Comparison of ENCODE assay signal across 21 mouse cellular contexts in genomic region chr6:120675979-120676378, GRCm38 (mm10). TPM values are rescaled to one million over a fixed set of nuclear protein-coding genes. Genes with fewer than 3 reads are reported as not detected.
A peak's percentile ranks its signal among the peaks of the same experiment; 100 is the strongest.
DNase-seq lines count a peak whose midpoint lies in the region; TF ChIP-seq lines count a peak whose summit lies in the region.
"Had no signal": no experiment of that assay in that cellular context is flagged by ENCODE, and none has a peak within 500 bp of the region (broad histone marks: within the 10 kb centered on the region; RNA-seq: fewer than 3 reads in every experiment).

No protein-coding gene starts in this region.

- H3K9me3 ChIP-seq in ES-E14 (ENCODE audit: control insufficient read depth, insufficient read depth, low read depth, low read length) = no peaks in the 10 kb centered on the region
- H3K9me3 ChIP-seq: embryonic facial prominence, embryonic 10.5 days; embryonic facial prominence, embryonic 12.5 days; forebrain, embryonic 13.5 days; forebrain, embryonic 15.5 days had no signal

- intact Hi-C loops in heart, postnatal 14 days (cut with DNase I) = loop anchor here (2.0 kb wide), 1 partner anchor 137 kb away; no protein-coding TSS in a partner anchor

- no peaks in the 10 kb centered on the region for H3K36me3 ChIP-seq in ES-E14 (ENCODE audit: control insufficient read depth, insufficient read depth, low read length, poor library complexity, severe bottlenecking)
- H3K36me3 ChIP-seq: embryonic facial prominence, embryonic 10.5 days; embryonic facial prominence, embryonic 12.5 days; forebrain, embryonic 15.5 days had no signal

- in situ Hi-C loops in ES-E14 (cut with MboI; ENCODE audit: low sequenced_read_pairs in 2 of 2, unreplicated experiment in 2 of 2) = no loop called here

- H3K4me3 ChIP-seq in ES-E14 (ENCODE audit: insufficient read depth in 1 of 2, low read depth in 1 of 2, low read length in 2 of 2, poor library complexity in 1 of 2, severe bottlenecking in 1 of 2) = no peak overlapping the region
- H3K4me3 ChIP-seq: embryonic facial prominence, embryonic 10.5 days; embryonic facial prominence, embryonic 12.5 days; forebrain, embryonic 13.5 days; forebrain, embryonic 15.5 days had no signal

- no peak overlapping the region for H3K9ac ChIP-seq in ES-E14 (ENCODE audit: insufficient read depth, low read depth, low read length, poor library complexity, severe bottlenecking)
- H3K9ac ChIP-seq: embryonic facial prominence, embryonic 12.5 days; forebrain, embryonic 13.5 days; forebrain, embryonic 15.5 days; forebrain, postnatal 0 days had no signal

- H3K4me1 ChIP-seq in ES-E14 (ENCODE audit: control insufficient read depth in 2 of 2, insufficient read depth in 2 of 2, low read length in 2 of 2, poor library complexity in 1 of 2) = peaks cover 10 to 13% of the 10 kb centered on the region in 2 experiments
- H3K4me1 ChIP-seq: embryonic facial prominence, embryonic 12.5 days; forebrain, embryonic 13.5 days; forebrain, embryonic 15.5 days had no signal

- DNase-seq in heart, adult 11 months = peak; percentile 43
- DNase-seq in heart, postnatal 14 days = no peak
- DNase-seq in ES-E14 (ENCODE audit: low read depth, low spot score) (peak; percentile 51), WW6 (ENCODE audit: low read depth, low spot score) (peak; percentile 28)
- no peak for DNase-seq in thymus, postnatal 25 days
- DNase-seq in right cerebral cortex, postnatal 10 days (ENCODE audit: low spot score in 2 of 2) = no peak
- DNase-seq in thymus, postnatal 4 days = no peak
- DNase-seq: adrenal gland, adult 8-10 months; adrenal gland, postnatal 14 days; adrenal gland, postnatal 36 days; B cell, adult 2 months; cerebellum, adult 11-12 months; cerebellum, adult 2 months; cerebellum, adult 9-10 months; cerebellum, postnatal 10 days; cerebellum, postnatal 25 days; forebrain, postnatal 0 days had no signal

- peak overlapping the region; percentile 52; the same call in 1 of the 2 replicates for H3K27ac ChIP-seq in ES-E14 (ENCODE audit: insufficient read depth, low read depth, low read length, poor library complexity, severe bottlenecking)
- H3K27ac ChIP-seq: embryonic facial prominence, embryonic 10.5 days; embryonic facial prominence, embryonic 12.5 days; forebrain, embryonic 13.5 days; forebrain, embryonic 15.5 days had no signal

TF ChIP-seq in ES-E14, 5 proteins besides CTCF, POLR2A, EP300 and RAD21:
- TF ChIP-seq MAFK (IDR thresholded peaks at IDR 0.05; ENCODE audit: insufficient read depth, low read depth, low read length) (no peak), ZNF384 (IDR thresholded peaks at IDR 0.05; ENCODE audit: low read depth, low read length) (peak; percentile 58; the same call in 1 of the 2 replicates)

RNA-seq across cellular contexts. Expression of gene Cecr2, which starts 9.8 kb away (rescaled TPM):
- total RNA-seq in heart, postnatal 14 days (2021) = 10 to 100 TPM; 13.4 to 17.1 TPM
- 26.5 and 35.7 TPM in 2 replicates for total RNA-seq in ES-E14 (2012; rRNA removed)

Comparison
In these comparisons a context has a peak if more than half of its experiments do, and no peak if none do; other contexts are left out.
1. DNase-seq: peak in heart, adult 11 months (single experiment), ES-E14 (single experiment) and WW6 (single experiment); none in heart, postnatal 14 days (0 of 2), thymus, postnatal 25 days (single experiment), right cerebral cortex, postnatal 10 days (0 of 2) and thymus, postnatal 4 days (single experiment).